Mouse (Mus musculus): ENCODE results near the gene Crybb3.

DNA sequence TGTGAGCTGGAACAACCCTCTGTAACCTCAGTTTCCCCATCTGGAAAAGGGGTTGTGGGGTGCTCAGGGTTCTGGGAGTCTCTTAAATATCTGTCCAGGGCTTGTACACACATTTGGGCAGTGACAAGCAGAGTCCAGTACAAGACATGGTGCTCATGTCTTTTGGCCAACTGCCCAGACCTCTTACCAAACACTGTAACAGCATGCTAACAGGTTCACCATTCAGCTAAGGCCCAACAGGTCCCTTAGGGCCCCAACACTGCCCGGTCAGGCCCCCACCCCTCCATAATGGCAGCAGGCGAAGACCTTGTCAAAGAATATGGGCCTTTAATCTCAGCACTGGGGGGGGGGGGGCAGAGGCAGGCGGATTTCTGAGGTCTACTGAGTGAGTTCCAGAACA is 26.3 kb upstream of the Crybb3 start:
- no peak for TF ChIP-seq POLR2A (IDR thresholded peaks at IDR 0.05; ENCODE audit: control insufficient read depth, extremely low read depth, insufficient read depth, low read length, poor library complexity)
- TF ChIP-seq CTCF (IDR thresholded peaks at IDR 0.05; ENCODE audit: borderline replicate concordance, control insufficient read depth, extremely low read depth, insufficient read depth, low read length, poor library complexity), result no peak
